Mouse (Mus musculus) megakaryocyte, embryonic 14.5 days (primary cell): Measurements from ENCODE around the gene Sapcd2.

Experiments used
- FLI1 ChIP-seq: IDR thresholded peaks from 2 replicates; pipeline ENCODE4 v1.6.1; 2012; ENCODE audit warnings: low read length, inconsistent platforms, mixed read lengths
- GATA1 ChIP-seq: IDR thresholded peaks from 3 replicates; pipeline ENCODE4 v1.6.1; 2012; ENCODE audit warnings: mixed read lengths, low read length, inconsistent platforms, borderline replicate concordance

- no peak for TF ChIP-seq GATA1
- no peak for TF ChIP-seq FLI1
Observed at GRCm38 (mm10) chr2:25384492-25384891, 12.4 kb downstream of the Sapcd2 start.
